Mouse (Mus musculus) megakaryocyte, embryonic 14.5 days (primary cell): ENCODE results near the gene Ino80.

ENCODE experiments used
- FLI1 ChIP-seq: IDR thresholded peaks from 2 replicates; pipeline ENCODE4 v1.6.1; 2012; ENCODE audit warnings: low read length, inconsistent platforms, mixed read lengths
- GATA1 ChIP-seq: IDR thresholded peaks from 3 replicates; pipeline ENCODE4 v1.6.1; 2012; ENCODE audit warnings: mixed read lengths, low read length, inconsistent platforms, borderline replicate concordance

- TF ChIP-seq GATA1 (no peak), FLI1 (no peak)
Measured at GRCm38 (mm10) chr2:119367346-119367745, 110.1 kb downstream of the Ino80 start.
